Mouse (Mus musculus): Measurements from ENCODE around the gene Rnaset2b. TPM values are rescaled to one million over a fixed set of nuclear protein-coding genes. Genes with fewer than 3 reads are reported as not detected.
"Not testable (repeated sequence)": the region's sequence is repeated elsewhere in the genome, so short reads cannot be mapped to it uniquely, and the experiment has no call there.

Rnaset2b gene
- total and polyA plus RNA-seq, 2 experiments from 2014 or later: 21.9 to 79.6 TPM

DNA sequence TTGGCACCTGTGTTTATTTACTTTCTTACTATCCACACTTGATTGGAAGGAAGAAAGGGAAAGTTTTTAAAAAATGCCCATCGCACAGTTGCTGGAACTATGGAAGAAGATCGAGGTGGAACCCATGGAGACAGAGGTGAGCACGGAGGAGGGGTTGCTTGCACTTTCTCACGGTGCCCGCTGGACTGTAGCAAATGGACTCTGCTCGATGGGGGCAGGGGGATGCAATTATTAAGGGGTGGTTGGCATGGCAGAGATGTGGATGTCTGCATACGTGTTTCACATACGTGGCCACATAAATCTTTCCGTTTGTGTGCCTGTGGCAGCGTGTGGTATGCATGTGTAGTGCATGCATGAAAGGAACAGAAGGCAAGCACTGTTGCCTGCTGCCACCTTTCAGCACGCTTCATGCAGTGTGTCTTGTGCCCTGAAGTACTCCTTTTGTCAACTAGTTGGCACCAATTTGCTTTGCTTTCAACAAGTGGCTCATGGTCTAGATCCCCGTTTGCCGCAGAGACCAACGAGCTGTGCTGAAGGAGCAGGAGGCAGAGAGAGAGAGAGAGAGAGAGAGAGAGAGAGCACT is 55.4 kb downstream of the Rnaset2b start:
- DNase-seq (ENCODE audit: low spot score); H3K27me3 ChIP-seq (ENCODE audit: insufficient read depth, low read length); H3K9me3 ChIP-seq (ENCODE audit: low read length); H3K9ac ChIP-seq (replicated peaks; ENCODE audit: low read length, poor library complexity, severe bottlenecking); H3K27ac ChIP-seq (ENCODE audit: low read depth, low read length); H3K4me2 ChIP-seq (ENCODE audit: low read depth, low read length, poor library complexity, severe bottlenecking); H3K36me3 ChIP-seq (ENCODE audit: insufficient read depth, low read length); H3K4me3 ChIP-seq (ENCODE audit: low read depth, low read length); H3K4me1 ChIP-seq (ENCODE audit: insufficient read depth, low read length): not testable (repeated sequence)
- ATAC-seq (ENCODE audit: low FRiP score): peak; percentile 73
- 26% methylated on average over 3 of the region's 14 CpGs for WGBS

DNA sequence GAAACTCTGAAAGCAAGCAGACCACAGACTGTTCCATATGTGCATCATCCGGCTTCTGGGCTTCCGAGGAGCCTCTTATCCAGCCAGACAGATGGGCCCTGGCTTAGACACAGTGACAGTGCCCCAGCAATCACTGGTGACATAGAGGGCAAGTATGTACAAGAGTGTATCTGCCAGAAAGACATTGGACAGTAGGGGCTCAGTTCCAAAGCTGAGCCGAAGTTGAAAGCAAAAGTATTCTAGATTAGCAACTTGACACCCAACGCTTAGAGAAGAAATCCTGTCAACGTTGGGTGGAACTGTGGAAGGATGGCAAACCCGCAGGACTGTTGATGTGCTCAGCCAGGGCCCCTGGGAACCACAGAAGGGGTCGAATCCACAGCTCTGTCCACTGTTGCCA is 59.8 kb downstream of the Rnaset2b start:
- not testable (repeated sequence) for DNase-seq (ENCODE audit: low spot score); H3K4me1 ChIP-seq (ENCODE audit: insufficient read depth, low read length); H3K4me2 ChIP-seq (ENCODE audit: low read depth, low read length, poor library complexity, severe bottlenecking); ATAC-seq (ENCODE audit: low FRiP score); H3K9me3 ChIP-seq (ENCODE audit: low read length); H3K9ac ChIP-seq (replicated peaks; ENCODE audit: low read length, poor library complexity, severe bottlenecking); H3K36me3 ChIP-seq (ENCODE audit: insufficient read depth, low read length); H3K4me3 ChIP-seq (ENCODE audit: low read depth, low read length); H3K27ac ChIP-seq (ENCODE audit: low read depth, low read length); H3K27me3 ChIP-seq (ENCODE audit: insufficient read depth, low read length)
- 63% methylated on average over 5 of the region's 7 CpGs for WGBS

DNA sequence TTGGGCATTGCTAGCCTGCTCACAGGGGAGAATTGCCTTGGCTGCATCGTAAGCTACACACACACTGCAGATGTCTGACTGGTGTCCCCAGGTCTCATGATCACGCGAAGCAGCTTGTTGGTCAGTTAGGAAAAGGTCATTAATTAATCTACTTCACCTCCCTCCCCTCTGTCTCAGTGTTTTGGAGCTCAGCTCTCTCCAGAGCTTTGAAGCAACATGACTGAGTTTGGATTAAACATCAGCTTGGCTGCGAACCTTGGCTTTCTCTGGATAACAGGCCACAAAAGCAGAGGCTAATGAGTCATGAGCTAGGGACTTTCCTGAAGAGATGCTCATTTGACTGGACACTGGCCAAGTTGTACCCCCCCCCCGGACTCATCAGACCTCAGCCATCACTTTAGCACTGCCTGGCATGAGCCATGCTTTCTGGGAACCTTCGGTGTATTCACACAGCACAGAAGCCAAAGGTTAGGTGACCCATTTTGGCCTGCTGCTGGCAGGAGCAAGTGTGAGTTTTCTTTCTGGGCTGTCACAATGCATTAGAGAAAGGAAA is 60.3 kb downstream of the Rnaset2b start:
- not testable (repeated sequence) for H3K27ac ChIP-seq (ENCODE audit: low read depth, low read length); H3K9me3 ChIP-seq (ENCODE audit: low read length); H3K4me2 ChIP-seq (ENCODE audit: low read depth, low read length, poor library complexity, severe bottlenecking); DNase-seq (ENCODE audit: low spot score); H3K4me3 ChIP-seq (ENCODE audit: low read depth, low read length); H3K27me3 ChIP-seq (ENCODE audit: insufficient read depth, low read length); H3K36me3 ChIP-seq (ENCODE audit: insufficient read depth, low read length); H3K9ac ChIP-seq (replicated peaks; ENCODE audit: low read length, poor library complexity, severe bottlenecking); ATAC-seq (ENCODE audit: low FRiP score); H3K4me1 ChIP-seq (ENCODE audit: insufficient read depth, low read length)
- 72% methylated on average over 3 of the region's 6 CpGs for WGBS

DNA sequence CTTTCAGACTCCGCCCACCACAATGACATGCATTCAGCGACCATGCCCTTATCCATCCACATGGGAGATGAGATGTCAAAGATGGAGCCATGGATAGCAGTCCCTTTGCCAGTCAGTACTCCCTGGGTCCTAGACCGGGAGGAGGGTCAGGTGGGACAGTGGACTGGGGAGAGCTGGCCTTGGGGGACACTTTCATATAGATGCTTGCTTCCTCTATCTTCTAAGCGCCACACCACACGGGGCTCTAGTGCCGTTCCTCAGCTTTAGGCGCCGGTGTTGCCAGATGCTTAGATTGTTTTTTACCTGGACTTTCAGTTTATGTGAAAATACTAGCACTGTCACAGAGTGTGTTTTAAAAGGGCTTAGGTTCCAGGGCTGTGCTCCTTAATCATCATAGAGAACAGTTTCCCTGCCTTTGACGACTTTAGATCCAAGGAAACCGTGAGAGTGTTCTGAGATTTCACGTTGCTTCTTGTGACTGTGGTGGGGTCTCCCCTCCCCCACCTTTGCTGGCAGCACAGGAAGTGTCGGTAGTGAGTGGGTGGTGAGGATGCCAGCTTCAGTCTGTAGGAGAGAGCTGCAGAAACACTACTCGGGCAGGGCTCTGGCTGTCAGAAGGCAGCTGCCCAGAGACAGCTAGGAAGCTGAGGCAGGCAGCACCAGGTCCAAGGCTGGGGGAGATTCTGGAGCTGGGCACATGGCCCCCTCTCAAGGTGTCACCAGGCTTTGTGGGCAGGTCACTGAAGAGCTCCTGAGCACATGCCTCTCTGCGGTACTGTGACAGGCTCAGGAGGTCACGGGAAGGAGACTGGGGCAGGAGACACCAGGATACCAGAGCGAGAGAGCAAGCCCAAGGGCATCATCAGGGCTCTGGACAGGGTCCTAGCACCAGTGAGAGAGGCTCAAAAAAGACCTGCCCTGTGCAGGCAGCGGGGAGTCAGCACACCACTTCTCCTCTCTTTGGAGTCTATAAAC is 63.0 kb downstream of the Rnaset2b start:
- not testable (repeated sequence) for H3K9ac ChIP-seq (replicated peaks; ENCODE audit: low read length, poor library complexity, severe bottlenecking); H3K4me2 ChIP-seq (ENCODE audit: low read depth, low read length, poor library complexity, severe bottlenecking); H3K4me3 ChIP-seq (ENCODE audit: low read depth, low read length); H3K4me1 ChIP-seq (ENCODE audit: insufficient read depth, low read length); H3K9me3 ChIP-seq (ENCODE audit: low read length); H3K27ac ChIP-seq (ENCODE audit: low read depth, low read length); H3K36me3 ChIP-seq (ENCODE audit: insufficient read depth, low read length); DNase-seq (ENCODE audit: low spot score); H3K27me3 ChIP-seq (ENCODE audit: insufficient read depth, low read length); ATAC-seq (ENCODE audit: low FRiP score)
- WGBS: 71% methylated on average over 3 of the region's 17 CpGs

Other genes with a start within 250 kb of the Rnaset2b start
- gene Ezr, start 187.8 kb upstream of the Rnaset2b start, total RNA-seq (2014; rRNA removed): 19.5 and 33.8 TPM in 2 replicates
- gene Ezr, start 187.8 kb upstream of the Rnaset2b start, polyA plus RNA-seq (2015; fragmentation: Nextera tagmentation; extraction: Ambion mirVana): 27.3 and 28.5 TPM in 2 replicates
- 28.3 and 28.9 TPM in 2 replicates for gene Rsph3b, start 22.0 kb upstream of the Rnaset2b start, total RNA-seq (2014; rRNA removed)
- 59.7 and 64.4 TPM in 2 replicates for gene Rsph3b, start 22.0 kb upstream of the Rnaset2b start, polyA plus RNA-seq (2015; fragmentation: Nextera tagmentation; extraction: Ambion mirVana)
- gene Tagap1, start 9.5 kb upstream of the Rnaset2b start, total RNA-seq (2014; rRNA removed): 35.8 and 42.5 TPM in 2 replicates
- 57.0 and 58.5 TPM in 2 replicates for gene Tagap1, start 9.5 kb upstream of the Rnaset2b start, polyA plus RNA-seq (2015; fragmentation: Nextera tagmentation; extraction: Ambion mirVana)
- 0.42 and 4.6 TPM in 2 replicates for gene Gm49721, start 8.3 kb downstream of the Rnaset2b start, total RNA-seq (2014; rRNA removed)
- gene Gm49721, start 8.3 kb downstream of the Rnaset2b start, polyA plus RNA-seq (2015; fragmentation: Nextera tagmentation; extraction: Ambion mirVana): 0.22 and 0.53 TPM in 2 replicates
- not detected in 2 replicates for gene Gm1604a, start 54.9 kb downstream of the Rnaset2b start, total RNA-seq (2014; rRNA removed)
- gene Gm1604a, start 54.9 kb downstream of the Rnaset2b start, polyA plus RNA-seq (2015; fragmentation: Nextera tagmentation; extraction: Ambion mirVana): 0.43 and 0.56 TPM in 2 replicates
- gene Rps6ka2, start 199.5 kb downstream of the Rnaset2b start, total RNA-seq (2014; rRNA removed): 33.2 and 34.2 TPM in 2 replicates
- 14.7 and 16.8 TPM in 2 replicates for gene Rps6ka2, start 199.5 kb downstream of the Rnaset2b start, polyA plus RNA-seq (2015; fragmentation: Nextera tagmentation; extraction: Ambion mirVana)